Mouse (Mus musculus) bone marrow macrophage, adult 2 months (primary cell): ENCODE results near the gene Cyp4f15. TPM values are rescaled to one million over a fixed set of nuclear protein-coding genes. Genes with fewer than 3 reads are reported as not detected.

ENCODE experiments used
- H3K27ac ChIP-seq: 2 replicates; pipeline ENCODE4 v1.5.1; 2012; ENCODE audit warnings: low read depth, low read length; ENCODE audit not compliant: insufficient read depth
- H3K4me1 ChIP-seq: 2 replicates; pipeline ENCODE4 v1.6.1; 2012; ENCODE audit warnings: low read length; ENCODE audit not compliant: control insufficient read depth, insufficient read depth
- H3K4me3 ChIP-seq: 2 replicates; pipeline ENCODE4 v1.5.1; 2012; ENCODE audit warnings: mild to moderate bottlenecking, low read length, moderate library complexity; ENCODE audit not compliant: insufficient read depth
- CTCF ChIP-seq: IDR thresholded peaks from 2 replicates; pipeline ENCODE4 v1.5.1; 2012; ENCODE audit warnings: low read depth, mild to moderate bottlenecking, low read length, moderate library complexity
- POLR2A ChIP-seq: IDR thresholded peaks from 2 replicates; pipeline ENCODE4 v1.6.1; 2012; ENCODE audit warnings: mild to moderate bottlenecking, low read depth, low read length, borderline replicate concordance
- polyA plus RNA-seq: library from polyadenylated mRNA; stranded (reverse); fragments of >200 nt; gene quantifications from 2 replicates; pipeline ENCODE4 v1.2.4, GENCODE M21; 2012; ENCODE audit not compliant: missing spikeins, insufficient read depth, insufficient read length

Gene Cyp4f15
- polyA plus RNA-seq, 1 experiment: not detected

DNA sequence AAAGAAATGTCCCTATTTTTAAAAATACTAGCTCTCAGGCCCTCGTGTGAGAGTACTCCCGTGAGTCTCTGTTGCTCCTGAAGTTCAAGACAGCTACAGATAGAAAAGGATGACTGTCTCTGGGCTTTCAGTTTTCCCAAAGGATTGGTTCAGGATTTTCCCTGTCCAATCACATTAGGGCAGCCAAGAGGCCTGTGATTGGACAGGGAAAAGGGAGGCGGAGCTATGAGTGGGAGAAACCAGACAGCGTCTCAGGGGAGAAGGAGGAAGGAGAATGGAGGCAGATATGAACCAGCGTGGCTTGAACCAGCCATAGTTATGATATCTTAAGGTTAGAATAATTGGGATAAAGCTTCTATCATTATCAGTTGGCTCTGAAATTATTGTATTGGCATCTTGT lies 65.2 kb downstream of the Cyp4f15 start:
- H3K4me1 ChIP-seq: no peaks in the 10 kb centered on the region
- TF ChIP-seq POLR2A: no peak
- no peak for TF ChIP-seq CTCF
- no peak overlapping the region for H3K27ac ChIP-seq
- no peak overlapping the region for H3K4me3 ChIP-seq

Other genes with a start within 250 kb of the Cyp4f15 start
- not detected in 2 replicates for gene Cyp4f39, start 232.9 kb upstream of the Cyp4f15 start, polyA plus RNA-seq
- gene Cyp4f17, start 179.6 kb upstream of the Cyp4f15 start, polyA plus RNA-seq: 2.2 and 3.5 TPM in 2 replicates
- gene Cyp4f16, start 149.1 kb upstream of the Cyp4f15 start, polyA plus RNA-seq: 52.2 and 53.6 TPM in 2 replicates
- gene Cyp4f37, start 64.3 kb upstream of the Cyp4f15 start, polyA plus RNA-seq: 0.48 TPM in 1 of 2 replicates, not detected in the other
- not detected in 2 replicates for gene Cyp4f40, start 26.7 kb upstream of the Cyp4f15 start, polyA plus RNA-seq
- 44.6 and 47.2 TPM in 2 replicates for gene Zfp871, start 102.7 kb downstream of the Cyp4f15 start, polyA plus RNA-seq
- 0.68 and 0.82 TPM in 2 replicates for gene Zfp811, start 124.3 kb downstream of the Cyp4f15 start, polyA plus RNA-seq
- gene Zfp799, start 144.6 kb downstream of the Cyp4f15 start, polyA plus RNA-seq: 9.2 and 9.6 TPM in 2 replicates
- gene Zfp870, start 206.0 kb downstream of the Cyp4f15 start, polyA plus RNA-seq: 5.0 and 6.8 TPM in 2 replicates
- gene Cyp4f14, start 231.7 kb downstream of the Cyp4f15 start, polyA plus RNA-seq: not detected in 2 replicates